Mouse (Mus musculus) left cerebral cortex, adult 18-20 months (tissue): ENCODE results near the gene Stab1. TPM values are rescaled to one million over a fixed set of nuclear protein-coding genes. Genes with fewer than 3 reads are reported as not detected.
A peak's percentile ranks its signal among the peaks of the same experiment; 100 is the strongest.

ENCODE experiments used
- DNase-seq, 2 experiments: peaks; one replicate each; pipeline ENCODE4 v3.0.0; 2021 to 2022; ENCODE audit warnings: low spot score in 2 of 2, mixed read lengths in 1 of 2
- long read RNA-seq, 2 experiments: library from polyadenylated mRNA; stranded (forward); transcript quantifications; one replicate each; pipeline ENCODE4 v2.0.0; 2021
- total RNA-seq, 2 experiments: library from RNA; stranded (reverse); gene quantifications; 2 replicates each; pipeline ENCODE4 v1.2.3; 2021

The Stab1 gene
- total RNA-seq: 10 to 100 TPM; 22.3 to 25.0 TPM
- long read RNA-seq, experiment 1, partial matches to known transcripts: 5 of 7 reads
- long read RNA-seq, experiment 1, other reads (novel, unspliced or antisense): 2 of 7 reads
- long read RNA-seq, experiment 2, partial matches to known transcripts: 4 of 7 reads
- long read RNA-seq, experiment 2, other reads (novel, unspliced or antisense): 2 of 7 reads

GRCm38 (mm10) chr14:31168425-31168824 is at the start of gene Stab1:
Stab1 (minus strand) TSS chr14:31168641.
- no peak for DNase-seq

DNA sequence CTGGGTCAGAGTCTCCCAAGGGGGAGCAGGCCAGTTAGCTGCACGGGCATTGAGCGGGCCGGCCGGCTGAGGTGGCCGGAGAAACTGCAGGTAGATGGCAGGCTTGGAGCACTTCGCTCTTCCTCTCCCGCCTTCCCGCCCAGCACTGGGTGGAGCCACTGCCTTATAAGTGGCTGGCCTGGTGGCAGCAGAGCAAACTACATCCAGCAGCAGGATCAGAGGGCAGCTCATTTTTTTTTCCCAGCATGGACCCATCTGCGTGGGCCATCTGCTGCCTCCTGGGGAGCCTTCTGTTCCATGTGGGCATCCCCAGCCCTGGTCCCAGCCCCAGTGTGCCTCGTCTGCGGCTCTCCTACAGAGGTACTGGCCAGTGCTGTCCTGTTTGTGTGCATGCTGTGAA is 49.2 kb upstream of the Stab1 start, which contains the start of gene Sema3g:
TSS of gene Sema3g (plus strand) at position 195 of the 400 bp plus-strand sequence.
- DNase-seq: no peak

- DNase-seq: no peak
Observed at GRCm38 (mm10) chr14:31216846-31217245, 48.4 kb upstream of the Stab1 start, which contains the start of gene Nisch. Nisch (minus strand) TSS chr14:31216946.

GRCm38 (mm10) chr14:31215157-31216002 is 46.9 kb upstream of the Stab1 start:
- peak; percentile 54 to 69 for DNase-seq

DNA sequence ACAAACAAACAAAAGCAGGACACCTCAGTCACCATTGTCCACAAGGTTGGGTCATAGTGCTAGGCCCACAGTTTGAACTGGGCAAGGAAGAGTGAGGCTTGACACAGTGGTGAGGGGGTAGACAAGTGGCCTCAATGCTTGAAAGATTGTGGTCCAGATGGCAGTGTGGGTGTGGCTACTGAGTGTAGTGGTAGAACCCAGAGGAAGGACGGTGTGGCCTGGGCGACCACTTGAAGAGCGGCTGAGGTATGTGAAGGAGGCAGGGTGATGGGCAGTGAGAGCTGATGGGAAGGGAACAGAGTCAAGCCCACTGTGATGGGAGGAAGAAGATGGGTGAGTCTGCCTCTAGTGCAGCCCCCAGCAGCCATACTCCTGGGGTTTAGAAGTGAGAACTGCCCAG is 46.2 kb upstream of the Stab1 start:
- DNase-seq: no peak

DNA sequence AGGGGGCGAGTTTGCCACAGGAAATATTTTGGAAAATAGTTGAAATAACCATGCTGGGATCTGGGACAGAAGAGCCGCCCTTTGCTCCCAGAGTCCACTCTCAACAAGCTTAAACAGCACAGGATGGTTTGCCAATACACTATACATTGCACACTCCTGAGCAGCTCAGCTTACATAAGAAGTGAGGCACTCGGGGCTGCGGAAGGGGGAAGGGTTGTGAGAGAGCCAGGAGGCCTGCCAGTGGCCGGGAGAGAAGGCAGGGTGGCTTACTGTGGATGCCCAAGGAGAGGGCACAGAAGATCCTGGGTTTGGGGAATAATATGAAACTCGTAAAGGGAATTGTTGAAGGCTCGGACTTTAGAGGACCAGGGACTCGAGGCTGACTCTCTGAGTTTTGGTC is 45.4 kb upstream of the Stab1 start:
- DNase-seq: no peak

DNA sequence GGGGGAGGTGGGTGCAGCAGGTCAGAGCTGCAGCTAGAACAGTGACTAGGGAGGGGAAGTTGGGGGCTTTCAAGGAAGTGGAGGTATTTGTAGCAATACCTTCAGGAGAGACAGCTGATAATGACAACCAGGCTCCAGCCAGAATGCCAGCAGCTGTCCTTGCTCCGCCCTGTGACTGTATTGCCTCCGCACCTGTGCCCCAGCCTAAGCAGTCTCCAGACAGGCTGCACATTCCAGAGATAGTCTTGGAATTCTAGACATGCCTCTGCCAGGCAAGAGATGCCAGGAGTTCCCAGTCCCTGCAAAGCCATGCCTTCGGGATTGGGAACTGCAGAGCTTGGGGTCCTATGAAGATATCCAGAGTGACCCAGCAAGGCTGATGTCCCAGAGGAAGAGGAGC is 44.1 kb upstream of the Stab1 start:
- no peak for DNase-seq

GRCm38 (mm10) chr14:31211854-31212253 is 43.4 kb upstream of the Stab1 start:
- no peak for DNase-seq

DNA sequence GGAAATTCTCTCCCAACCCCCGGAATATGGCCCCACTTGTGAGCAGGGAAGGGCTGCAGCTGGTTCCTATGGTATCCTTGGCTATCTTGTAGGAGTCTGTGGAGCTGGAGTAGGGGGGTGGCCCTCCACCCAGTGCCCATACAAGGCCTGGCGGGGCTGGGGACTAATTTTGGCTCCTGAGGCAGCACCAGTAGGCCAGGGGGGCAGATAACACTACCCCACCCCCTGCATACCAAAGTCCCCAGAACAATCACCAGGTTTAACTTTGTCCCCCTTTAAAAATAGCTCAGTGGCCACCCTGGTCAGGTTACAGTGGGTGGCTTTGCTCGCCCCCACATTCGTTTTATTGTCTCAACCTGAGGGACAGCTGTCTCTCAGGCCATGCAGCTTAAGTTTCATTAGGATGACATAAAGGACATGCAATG is 40.7 kb upstream of the Stab1 start:
- DNase-seq: no peak

DNA sequence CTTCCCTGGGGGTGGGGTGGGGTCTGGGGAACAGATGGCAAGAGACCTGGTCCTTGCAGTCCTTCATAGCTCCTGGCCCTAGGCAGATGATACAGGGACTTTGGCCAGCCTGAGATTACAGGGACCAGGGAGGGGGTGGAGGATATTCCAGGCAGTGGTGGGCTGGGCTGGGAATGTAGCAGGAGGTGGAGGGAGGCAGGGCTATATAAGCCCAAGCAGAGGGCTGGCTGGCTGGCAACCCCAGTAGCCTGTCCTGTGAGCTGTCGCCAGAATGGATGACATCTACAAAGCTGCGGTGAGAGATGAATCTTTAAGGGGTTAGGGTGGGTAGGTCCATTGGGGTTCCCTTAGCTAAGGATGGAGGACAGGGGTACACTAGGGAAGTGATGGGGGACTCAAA is 39.6 kb upstream of the Stab1 start, which contains the start of gene Tnnc1:
TSS of gene Tnnc1 (plus strand) at position 229 of the 400 bp plus-strand sequence.
- DNase-seq: no peak

GRCm38 (mm10) chr14:31207070-31207830 is 38.8 kb upstream of the Stab1 start:
- DNase-seq: peak in 1 of 2 experiments; percentile 24

- DNase-seq: peak; percentile 94 to 95
Observed at GRCm38 (mm10) chr14:31206472-31206981, 38.1 kb upstream of the Stab1 start.

GRCm38 (mm10) chr14:31205562-31206467 is 37.4 kb upstream of the Stab1 start:
- peak in 1 of 2 experiments; percentile 37 for DNase-seq

DNA sequence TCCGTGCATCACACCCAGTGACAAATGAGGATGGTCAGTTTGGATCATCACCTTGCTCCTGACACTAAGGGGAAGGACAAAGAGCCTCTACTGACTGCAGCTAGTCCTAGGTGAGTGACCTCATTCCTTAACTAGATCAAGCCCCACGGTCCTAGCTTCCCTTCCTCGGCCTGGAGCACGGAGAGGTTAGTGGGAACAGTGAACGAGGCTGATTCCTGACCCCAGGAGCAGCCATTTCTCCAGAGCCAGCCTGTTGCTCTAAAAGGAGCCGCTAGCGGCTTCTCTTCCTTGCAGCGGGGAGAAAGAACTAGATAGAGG is 36.8 kb upstream of the Stab1 start:
- no peak for DNase-seq

- no peak for DNase-seq
Observed at GRCm38 (mm10) chr14:31204844-31205243, 36.4 kb upstream of the Stab1 start.

GRCm38 (mm10) chr14:31200038-31200437 is 31.6 kb upstream of the Stab1 start:
- no peak for DNase-seq

GRCm38 (mm10) chr14:31199599-31199998 is 31.2 kb upstream of the Stab1 start:
- no peak for DNase-seq

GRCm38 (mm10) chr14:31197547-31198516 is 29.4 kb upstream of the Stab1 start:
- DNase-seq: peak; percentile 51 to 56

GRCm38 (mm10) chr14:31195968-31196367 is 27.5 kb upstream of the Stab1 start:
- no peak for DNase-seq
